Mouse (Mus musculus) layer of hippocampus, adult 2 months (tissue): Measurements from ENCODE around the gene Lats2. TPM values are rescaled to one million over a fixed set of nuclear protein-coding genes. Genes with fewer than 3 reads are reported as not detected.

ENCODE experiments used
- DNase-seq, 2 experiments: peaks; one replicate each; pipeline ENCODE4 v3.0.0; 2022; ENCODE audit warnings: low spot score in 2 of 2
- H3K27ac ChIP-seq: fragments of 200-600 bp; 2 replicates; pipeline ENCODE4 v1.8.1; 2022
- H3K4me3 ChIP-seq: fragments of 200-600 bp; 2 replicates; pipeline ENCODE4 v1.8.1; 2022; ENCODE audit warnings: mild to moderate bottlenecking
- CTCF ChIP-seq: fragments of 200-600 bp; conservative IDR thresholded peaks from 2 replicates; pipeline ENCODE4 v1.8.1; 2022; ENCODE audit warnings: antibody characterized with exemption, mild to moderate bottlenecking, moderate library complexity
- long read RNA-seq, 2 experiments: library from polyadenylated mRNA; stranded (forward); transcript quantifications; one replicate each; pipeline ENCODE4 v2.0.0; 2021; ENCODE audit warnings: borderline mapping rate in 2 of 2
- total RNA-seq, 2 experiments: library from RNA; stranded (reverse); gene quantifications; 2 replicates each; pipeline ENCODE4 v1.2.3; 2021

Gene Lats2
- total RNA-seq = 10 to 100 TPM; 42.5 to 49.0 TPM
- long read RNA-seq, experiment 1, full-length matches to known transcripts = 17 of 32 reads
- long read RNA-seq, experiment 1, partial matches to known transcripts = 13 of 32 reads
- long read RNA-seq, experiment 1, other reads (novel, unspliced or antisense) = 2 of 32 reads
- long read RNA-seq, experiment 2, full-length matches to known transcripts = 30 of 61 reads
- long read RNA-seq, experiment 2, partial matches to known transcripts = 23 of 61 reads
- long read RNA-seq, experiment 2, other reads (novel, unspliced or antisense) = 8 of 61 reads

DNA sequence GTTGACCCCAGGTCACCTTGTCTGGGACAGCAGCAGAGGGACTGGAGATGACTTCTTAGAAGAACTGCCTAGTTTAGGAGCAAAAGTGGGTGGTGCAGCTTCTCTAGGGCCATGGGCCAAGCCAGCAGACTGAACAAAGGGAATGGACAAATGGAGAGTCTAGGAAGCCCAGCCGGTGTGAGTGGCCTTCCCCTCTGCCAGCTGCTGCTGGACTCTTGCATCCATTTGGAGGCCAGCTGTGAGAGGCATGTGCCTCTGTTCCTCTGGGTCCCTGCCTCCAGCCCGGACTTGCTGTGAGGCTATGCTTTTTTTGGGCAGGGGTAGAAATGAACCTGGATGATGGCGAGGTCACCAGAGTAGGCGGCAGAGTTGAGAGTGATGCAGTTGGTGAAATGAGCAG, at the start of gene Lats2:
Lats2 (minus strand) TSS at position 152 of the 400 bp plus-strand sequence.
- Histone ChIP-seq H3K27ac (no peak within 1 kb of the TSS), H3K4me3 (no peak within 1 kb of the TSS)
- TF ChIP-seq CTCF = no peak
- no peak for DNase-seq

DNA sequence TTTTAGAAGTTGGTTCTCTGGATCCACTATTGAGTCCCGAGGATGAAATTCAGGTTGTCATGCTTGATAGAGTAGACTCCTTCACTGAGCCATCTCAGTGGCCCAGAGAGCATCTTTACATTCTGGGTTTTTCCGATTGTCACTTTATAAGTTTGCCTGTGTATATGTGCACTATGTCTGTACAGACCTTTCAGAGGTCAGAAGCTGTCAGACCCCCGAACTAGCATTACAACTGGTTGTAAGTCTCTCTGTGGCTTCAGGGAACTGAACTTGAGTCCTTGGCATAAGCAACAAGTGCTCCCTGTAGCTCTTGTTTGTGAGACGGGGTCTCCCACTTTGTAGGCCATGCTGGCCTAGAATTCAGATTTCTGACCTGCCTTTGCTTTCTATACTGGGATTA, 45.5 kb upstream of the Lats2 start:
- TF ChIP-seq CTCF = no peak
- H3K4me3 ChIP-seq = no peak overlapping the region
- H3K27ac ChIP-seq = no peak overlapping the region
- DNase-seq = no peak

- Histone ChIP-seq H3K4me3 (peak within 1 kb of the TSS; percentile 88), H3K27ac (peak within 1 kb of the TSS; percentile 93)
- no peak for TF ChIP-seq CTCF
- DNase-seq = peak; percentile 97 to 98
Observed at GRCm38 (mm10) chr14:57797991-57798931, 40.1 kb upstream of the Lats2 start, which contains the start of gene Sap18. Sap18 (plus strand) TSS chr14:57798180.

GRCm38 (mm10) chr14:57797551-57797950, 39.4 kb upstream of the Lats2 start:
- DNase-seq = peak in 1 of 2 experiments; percentile 8
- Histone ChIP-seq H3K27ac (peak overlapping the region; percentile 93), H3K4me3 (peak overlapping the region; percentile 88)
- TF ChIP-seq CTCF = peak; percentile 38

GRCm38 (mm10) chr14:57791171-57791570, 33.0 kb upstream of the Lats2 start:
- DNase-seq = no peak
- no peak overlapping the region for H3K4me3 ChIP-seq
- no peak overlapping the region for H3K27ac ChIP-seq
- TF ChIP-seq CTCF = no peak

DNA sequence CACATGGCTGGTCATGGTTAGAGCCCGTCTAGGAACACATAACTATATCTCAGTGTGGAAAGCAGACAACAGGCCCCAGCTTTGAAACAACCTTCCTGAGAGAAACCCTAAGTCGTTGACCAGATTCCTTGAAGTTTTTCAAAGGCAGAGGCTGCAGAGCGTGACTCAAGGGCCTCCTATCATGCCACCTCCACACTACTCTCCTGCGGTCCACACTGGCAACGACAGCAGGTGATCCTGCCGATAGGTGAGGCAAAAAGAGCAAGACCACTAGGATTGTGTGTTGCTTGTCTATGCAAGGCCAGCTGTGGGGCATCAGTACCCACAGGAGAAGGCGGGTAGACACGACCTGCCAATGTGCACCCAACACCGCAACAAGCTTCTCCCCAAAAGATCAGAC, 31.6 kb upstream of the Lats2 start:
- Histone ChIP-seq H3K27ac (no peak overlapping the region), H3K4me3 (no peak overlapping the region)
- TF ChIP-seq CTCF = no peak
- DNase-seq = no peak

- no peak overlapping the region for H3K4me3 ChIP-seq
- H3K27ac ChIP-seq = no peak overlapping the region
- TF ChIP-seq CTCF = no peak
- no peak for DNase-seq
Observed at GRCm38 (mm10) chr14:57789311-57789710, 31.1 kb upstream of the Lats2 start.

GRCm38 (mm10) chr14:57787406-57787805, 29.2 kb upstream of the Lats2 start:
- no peak overlapping the region for H3K27ac ChIP-seq
- H3K4me3 ChIP-seq = no peak overlapping the region
- DNase-seq = no peak
- no peak for TF ChIP-seq CTCF

GRCm38 (mm10) chr14:57772157-57772815, 14.1 kb upstream of the Lats2 start:
- no peak for TF ChIP-seq CTCF
- Histone ChIP-seq H3K4me3 (no peak overlapping the region), H3K27ac (no peak overlapping the region)
- no peak for DNase-seq

DNA sequence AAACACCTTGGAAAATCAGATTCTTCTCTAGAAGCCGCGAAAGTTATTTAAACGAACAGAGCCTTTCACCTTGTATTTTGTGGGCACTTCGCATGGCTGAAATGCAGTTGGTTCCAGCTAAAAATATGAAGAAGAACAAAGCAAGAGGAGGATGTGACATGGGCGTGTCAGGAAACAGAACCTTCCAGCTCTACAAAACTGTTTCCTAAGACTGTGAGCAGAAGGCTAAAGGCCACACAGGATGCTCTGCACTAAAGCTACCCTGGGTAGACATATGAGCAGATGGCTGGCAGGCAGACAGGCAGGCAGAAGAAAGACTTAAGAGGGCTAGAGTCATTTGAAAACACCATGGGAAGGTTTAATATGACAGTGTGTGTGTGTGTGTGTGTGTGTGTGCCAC, 10.9 kb upstream of the Lats2 start:
- TF ChIP-seq CTCF = no peak
- H3K27ac ChIP-seq = no peak overlapping the region
- H3K4me3 ChIP-seq = no peak overlapping the region
- DNase-seq = no peak

GRCm38 (mm10) chr14:57760447-57761412, 2.5 kb upstream of the Lats2 start:
- DNase-seq = no peak
- no peak for TF ChIP-seq CTCF
- no peak overlapping the region for H3K27ac ChIP-seq
- no peak overlapping the region for H3K4me3 ChIP-seq

DNA sequence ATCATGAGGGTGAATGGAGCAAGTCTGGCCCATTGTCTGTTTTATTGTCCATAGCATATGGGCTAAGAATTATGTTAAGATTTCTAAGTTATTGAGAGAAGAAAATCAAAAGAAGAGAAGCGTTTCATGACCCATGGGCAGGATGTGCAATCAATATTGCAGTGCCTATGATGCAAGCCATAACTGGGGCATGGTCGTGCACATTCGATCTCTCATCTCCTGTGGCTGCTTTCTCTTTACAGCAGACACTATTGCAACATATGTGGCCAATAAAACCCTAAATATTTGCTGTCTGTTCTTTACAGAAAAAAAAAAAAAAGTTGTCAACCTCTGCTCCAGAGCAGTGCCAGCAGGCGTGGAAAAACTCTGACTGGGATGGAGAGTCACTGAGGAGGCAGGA, 2.1 kb downstream of the Lats2 start:
- no peak for TF ChIP-seq CTCF
- no peak for DNase-seq
- Histone ChIP-seq H3K4me3 (no peak overlapping the region), H3K27ac (no peak overlapping the region)
